Mouse (Mus musculus) inflammation-experienced regulatory T-cells, adult 16 weeks (primary cell): ENCODE results near the gene Rfx3. TPM values are rescaled to one million over a fixed set of nuclear protein-coding genes. Genes with fewer than 3 reads are reported as not detected.

Source experiments
- polyA plus RNA-seq: library from polyadenylated mRNA; unstranded; fragments of 100-300 nt; shearing (Covaris generic); gene quantifications from one replicate; pipeline ENCODE4 v1.2.1, GENCODE M21; 2017

The Rfx3 gene
- 9.2 TPM for polyA plus RNA-seq

DNA sequence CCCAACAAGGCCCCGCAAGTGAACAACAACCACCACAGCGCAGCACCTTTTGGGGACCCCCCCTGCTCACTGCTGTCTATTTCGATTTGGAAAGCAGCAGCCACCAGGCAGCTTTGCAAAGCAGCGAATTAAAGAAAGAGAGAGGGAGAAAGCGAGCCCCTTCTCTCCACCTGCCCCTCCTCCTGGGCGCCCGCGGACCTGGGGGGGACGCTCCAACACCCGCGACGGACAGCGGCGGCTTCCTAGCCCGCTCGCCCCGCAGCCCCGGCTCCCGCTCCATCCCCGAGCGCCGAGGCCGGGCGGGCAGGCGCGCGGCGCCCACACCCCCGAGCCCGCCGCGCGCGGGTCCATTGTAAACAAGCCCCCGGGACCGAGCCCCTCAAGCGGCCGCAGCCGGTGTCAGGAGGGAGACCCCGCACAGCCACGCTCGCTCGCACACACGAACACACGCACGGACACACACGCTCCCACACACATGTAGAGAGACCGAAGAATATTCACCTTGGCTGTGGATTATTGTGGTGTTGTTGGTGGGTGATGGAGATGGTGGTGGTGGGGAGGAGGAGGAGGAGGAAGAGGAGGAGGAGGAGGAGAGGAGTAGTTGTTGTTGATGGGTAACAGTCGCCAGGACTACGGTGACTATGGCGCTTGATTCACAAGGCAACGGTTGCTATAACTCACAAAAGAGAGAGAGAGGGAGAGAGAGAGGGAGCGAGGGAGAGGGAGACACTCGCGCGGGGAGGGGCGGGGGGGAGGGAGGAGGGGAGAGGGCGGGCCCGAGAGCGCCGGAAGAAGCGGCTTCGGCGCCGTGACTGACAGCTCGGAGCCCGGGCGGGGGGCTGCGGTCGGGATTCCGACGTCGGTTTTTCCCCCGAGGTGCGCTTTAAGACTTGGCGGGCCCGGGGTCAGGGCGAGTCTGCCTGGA, at the start of gene Rfx3:
TSS of gene Rfx3 (minus strand) at position 696 of the 925 bp plus-strand sequence.

